Mouse (Mus musculus) cerebellum, adult 2 months (tissue): ENCODE data around the gene Palm. TPM values are rescaled to one million over a fixed set of nuclear protein-coding genes. Genes with fewer than 3 reads are reported as not detected.

ENCODE experiments used
- DNase-seq, 2 experiments: peaks; one replicate each; pipeline ENCODE4 v3.0.0; 2021
- H3K27ac ChIP-seq: fragments of 200-500 bp; 2 replicates; pipeline ENCODE4 v1.5.1; 2012; ENCODE audit warnings: low read length, control low read depth, inconsistent platforms; ENCODE audit not compliant: insufficient read depth
- H3K27me3 ChIP-seq: fragments of 200-500 bp; 2 replicates; pipeline ENCODE4 v1.6.1; 2012; ENCODE audit warnings: inconsistent platforms, mild to moderate bottlenecking, low read length, moderate library complexity; ENCODE audit not compliant: control insufficient read depth, insufficient read depth
- H3K4me1 ChIP-seq: fragments of 200-500 bp; 2 replicates; pipeline ENCODE4 v1.6.1; 2011; ENCODE audit warnings: low read length; ENCODE audit not compliant: control insufficient read depth, insufficient read depth
- H3K4me3 ChIP-seq: fragments of 200-500 bp; replicated peaks from 2 replicates; pipeline ENCODE3; 2011; ENCODE audit warnings: mild to moderate bottlenecking, low read depth, low read length, control low read depth; ENCODE audit not compliant: insufficient read depth
- CTCF ChIP-seq: fragments of 200-500 bp; IDR thresholded peaks from 2 replicates; pipeline ENCODE4 v1.5.1; 2011; ENCODE audit warnings: low read depth, mild to moderate bottlenecking, control low read depth, low read length, moderate library complexity, borderline replicate concordance; ENCODE audit not compliant: insufficient read depth
- POLR2A ChIP-seq: fragments of 200-500 bp; IDR thresholded peaks from 2 replicates; pipeline ENCODE4 v1.6.1; 2011; ENCODE audit warnings: low read length, control low read depth, borderline replicate concordance; ENCODE audit not compliant: insufficient read depth
- WGBS: fragments of 180-500 bp; shearing (Covaris S2); methylation state at CpG from one replicate; pipeline ENCODE4 v1.1.7; 2018; 5-methylcytosine and 5-hydroxymethylcytosine counted together
- polyA plus RNA-seq: library from polyadenylated mRNA; depleted of rRNA; stranded (reverse); fragments of >200 nt; gene quantifications from 2 replicates; pipeline ENCODE4 v1.2.3, GENCODE M21; 2012

The Palm gene
- polyA plus RNA-seq, 1 experiment, result 143 TPM

GRCm38 (mm10) chr10:79803716-79804323 lies 10.4 kb downstream of the Palm start:
- H3K4me3 ChIP-seq, result peak overlapping the region; percentile 11
- peak; percentile 70 for DNase-seq
- no peaks in the 10 kb centered on the region for H3K27me3 ChIP-seq
- 14% methylated on average over 29 of the region's 29 CpGs for WGBS
- H3K4me1 ChIP-seq, result peaks cover 68% of the 10 kb centered on the region
- peak overlapping the region; percentile 66; the same call in 1 of the 2 replicates for H3K27ac ChIP-seq
- TF ChIP-seq POLR2A, result no peak
- TF ChIP-seq CTCF, result no peak

GRCm38 (mm10) chr10:79805636-79806035 lies 12.3 kb downstream of the Palm start:
- no peaks in the 10 kb centered on the region for H3K27me3 ChIP-seq
- WGBS, result 51% methylated on average over 11 of the region's 11 CpGs
- peak overlapping the region; percentile 40; the same call in 1 of the 2 replicates for H3K27ac ChIP-seq
- H3K4me1 ChIP-seq, result peaks cover 62% of the 10 kb centered on the region
- no peak overlapping the region for H3K4me3 ChIP-seq
- DNase-seq, result no peak
- no peak for TF ChIP-seq POLR2A
- TF ChIP-seq CTCF, result no peak

DNA sequence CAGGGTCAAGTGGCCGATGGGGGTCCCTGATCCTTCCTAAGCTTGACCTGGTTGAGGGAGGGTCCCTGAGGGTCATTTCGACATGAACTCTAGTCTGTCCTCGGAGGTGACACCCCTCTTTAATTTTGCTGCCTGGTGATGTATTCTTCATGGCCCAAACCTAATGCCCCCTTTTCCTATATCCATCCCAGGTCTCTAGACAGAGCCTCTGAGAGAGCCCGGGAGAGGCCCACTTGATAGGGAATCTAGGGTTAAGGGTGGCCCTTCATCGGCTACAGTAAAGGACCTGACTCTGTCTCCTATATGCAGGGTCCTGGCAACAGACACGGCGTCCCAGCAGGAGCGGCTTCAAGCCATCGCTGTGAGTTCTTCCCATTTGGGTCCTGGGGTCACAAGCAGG lies 13.0 kb downstream of the Palm start:
- Histone ChIP-seq H3K4me3 (no peak overlapping the region), H3K4me1 (peaks cover 58% of the 10 kb centered on the region), H3K27me3 (no peaks in the 10 kb centered on the region), H3K27ac (peak overlapping the region; percentile 65)
- TF ChIP-seq CTCF (no peak), POLR2A (no peak)
- no peak for DNase-seq
- 73% methylated on average over 9 of the region's 9 CpGs for WGBS

GRCm38 (mm10) chr10:79806972-79807371 lies 13.6 kb downstream of the Palm start:
- DNase-seq, result no peak
- 82% methylated on average over 10 of the region's 10 CpGs for WGBS
- no peak overlapping the region for H3K4me3 ChIP-seq
- peaks cover 53% of the 10 kb centered on the region for H3K4me1 ChIP-seq
- H3K27ac ChIP-seq, result peak overlapping the region; percentile 65
- TF ChIP-seq POLR2A (no peak), CTCF (no peak)
- H3K27me3 ChIP-seq, result no peaks in the 10 kb centered on the region

DNA sequence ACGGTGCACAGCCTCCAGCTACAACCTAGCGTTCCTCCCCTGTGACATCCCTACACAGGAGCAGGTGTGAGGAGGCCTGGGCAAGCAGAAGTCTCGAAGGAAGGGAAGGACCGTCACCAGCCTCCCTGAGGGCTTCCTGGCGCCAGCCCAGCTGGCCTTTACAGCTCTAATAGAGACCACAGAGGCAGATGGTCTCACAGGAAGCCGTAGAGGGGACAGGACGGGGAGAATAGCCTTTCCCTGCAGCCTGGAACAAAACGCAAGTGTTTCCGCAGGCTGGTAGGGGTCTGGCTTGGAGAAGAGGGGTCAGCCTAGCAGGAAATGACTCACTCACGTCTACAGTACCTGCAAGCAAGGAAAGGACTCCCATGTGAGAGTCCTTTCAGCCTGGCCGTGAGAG lies 14.5 kb downstream of the Palm start:
- 5% methylated on average over 11 of the region's 11 CpGs for WGBS
- H3K4me1 ChIP-seq, result peaks cover 44% of the 10 kb centered on the region
- no peaks in the 10 kb centered on the region for H3K27me3 ChIP-seq
- DNase-seq, result peak; percentile 61 to 69
- H3K27ac ChIP-seq, result peak overlapping the region; percentile 63
- H3K4me3 ChIP-seq, result no peak overlapping the region
- no peak for TF ChIP-seq CTCF
- TF ChIP-seq POLR2A, result no peak

DNA sequence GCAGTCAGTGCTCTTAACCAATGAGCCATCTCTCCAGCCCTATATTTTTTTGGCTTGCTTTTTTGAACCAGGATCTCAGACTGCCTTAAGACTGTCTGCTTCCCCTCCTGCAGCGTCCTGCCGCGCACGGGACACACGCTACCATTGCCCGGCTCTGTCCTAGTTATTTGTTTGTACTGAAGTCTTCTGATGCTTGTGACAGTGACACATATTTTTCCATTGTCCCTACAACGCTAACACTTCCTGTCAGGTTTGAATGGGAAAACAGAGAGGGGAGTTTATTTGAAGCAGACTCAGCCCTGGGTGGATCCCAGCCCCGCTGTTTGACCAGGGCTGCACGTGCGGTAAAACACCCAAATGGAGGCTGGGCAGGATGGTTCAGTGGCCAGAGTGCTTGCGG lies 15.4 kb downstream of the Palm start:
- Histone ChIP-seq H3K27me3 (no peaks in the 10 kb centered on the region), H3K27ac (0 out of 2 replicates have a peak overlapping the region, but pooled peaks have one; percentile 63), H3K4me1 (peaks cover 40% of the 10 kb centered on the region), H3K4me3 (no peak overlapping the region)
- 89% methylated on average over 11 of the region's 11 CpGs for WGBS
- no peak for TF ChIP-seq POLR2A
- no peak for TF ChIP-seq CTCF
- DNase-seq, result no peak

GRCm38 (mm10) chr10:79811736-79812637 lies 18.6 kb downstream of the Palm start:
- Histone ChIP-seq H3K27me3 (no peaks in the 10 kb centered on the region), H3K27ac (no peak overlapping the region), H3K4me3 (no peak overlapping the region), H3K4me1 (peaks cover 14% of the 10 kb centered on the region)
- peak; percentile 77 to 93 for DNase-seq
- TF ChIP-seq POLR2A (no peak), CTCF (peak; percentile 98)
- 31% methylated on average over 15 of the region's 15 CpGs for WGBS
